Mouse (Mus musculus) CH12.LX (cell line): ENCODE data around the gene Fam20c. TPM values are rescaled to one million over a fixed set of nuclear protein-coding genes. Genes with fewer than 3 reads are reported as not detected.

Source experiments
- DNase-seq: peaks from one replicate; pipeline ENCODE4 v3.0.0-alpha.2; 2013; ENCODE audit errors: extremely low read depth
- H3K27ac ChIP-seq: 2 replicates; pipeline ENCODE4 v1.5.1; 2012; ENCODE audit warnings: low read depth, mild to moderate bottlenecking, control low read depth, moderate library complexity; ENCODE audit not compliant: insufficient read depth
- H3K27me3 ChIP-seq: replicated peaks from 2 replicates; pipeline ENCODE3; 2012; ENCODE audit warnings: inconsistent platforms
- H3K36me3 ChIP-seq, 2 experiments: replicated peaks in 1 of 2; 2 replicates each; pipeline versions ENCODE3 to v1.6.1; 2012; ENCODE audit warnings: inconsistent platforms in 1 of 2, low read length in 1 of 2, mild to moderate bottlenecking in 1 of 2, mixed read lengths in 1 of 2, moderate library complexity in 1 of 2; ENCODE audit not compliant: control insufficient read depth in 1 of 2, insufficient read depth in 1 of 2
- H3K4me1 ChIP-seq, 2 experiments: 2 replicates each; pipeline ENCODE4 v1.6.1; 2012; ENCODE audit warnings: inconsistent platforms in 1 of 2, moderate library complexity in 1 of 2; ENCODE audit not compliant: insufficient read depth in 2 of 2, control insufficient read depth in 1 of 2
- H3K4me2 ChIP-seq: 2 replicates; pipeline ENCODE4 v1.6.1; 2012; ENCODE audit warnings: low read depth, mild to moderate bottlenecking, control low read depth; ENCODE audit not compliant: poor library complexity, insufficient read depth, severe bottlenecking
- H3K4me3 ChIP-seq, 3 experiments: fragments of 150-350 bp in 1 of 3; sonication (generic) in 1 of 3; replicated peaks in 1 of 3; 2 replicates each; pipeline versions ENCODE3 to v1.5.1; 2011 to 2012; ENCODE audit warnings: low read depth in 2 of 3, low read length in 2 of 3, mild to moderate bottlenecking in 2 of 3, moderate library complexity in 2 of 3, control low read depth in 1 of 3, improper control_type of control experiment in 1 of 3, inconsistent platforms in 1 of 3, mixed read lengths in 1 of 3; ENCODE audit not compliant: poor library complexity in 1 of 3
- H3K79me2 ChIP-seq: replicated peaks from 2 replicates; pipeline ENCODE4 v1.6.1; 2012; ENCODE audit warnings: mild to moderate bottlenecking, moderate library complexity; ENCODE audit not compliant: control insufficient read depth, poor library complexity, insufficient read depth, severe bottlenecking; ENCODE audit errors: extremely low read depth
- H3K9ac ChIP-seq: 2 replicates; pipeline ENCODE4 v1.6.1; 2012; ENCODE audit warnings: low read depth, mild to moderate bottlenecking, control low read depth, moderate library complexity; ENCODE audit not compliant: insufficient read depth
- H3K9me3 ChIP-seq: replicated peaks from 2 replicates; pipeline ENCODE3; 2012; ENCODE audit warnings: low read length, inconsistent platforms, mixed read lengths
- E2F4 ChIP-seq: IDR thresholded peaks from 2 replicates; pipeline ENCODE4 v1.6.1; 2011; ENCODE audit warnings: low read depth, low read length, improper control_type of control experiment; ENCODE audit not compliant: insufficient replicate concordance
- ELF1 ChIP-seq: IDR thresholded peaks from 2 replicates; pipeline ENCODE4 v1.6.1; 2014; ENCODE audit warnings: low read depth, mild to moderate bottlenecking, inconsistent platforms, low read length, improper control_type of control experiment
- ETS1 ChIP-seq: conservative IDR thresholded peaks from 2 replicates; pipeline ENCODE4 v1.6.1; 2012; ENCODE audit warnings: low read depth, mild to moderate bottlenecking, inconsistent platforms, low read length, improper control_type of control experiment, moderate library complexity
- HCFC1 ChIP-seq: IDR thresholded peaks from 2 replicates; pipeline ENCODE4 v1.6.1; 2012; ENCODE audit warnings: low read depth, mild to moderate bottlenecking, inconsistent platforms, low read length, improper control_type of control experiment
- JUN ChIP-seq: IDR thresholded peaks from 2 replicates; pipeline ENCODE4 v1.6.1; 2011; ENCODE audit warnings: low read depth, mild to moderate bottlenecking, low read length, improper control_type of control experiment, moderate library complexity; ENCODE audit not compliant: insufficient read depth
- KAT2A ChIP-seq: IDR thresholded peaks from 2 replicates; pipeline ENCODE4 v1.6.1; 2012; ENCODE audit warnings: low read length, improper control_type of control experiment, inconsistent platforms; ENCODE audit not compliant: insufficient replicate concordance
- MAX ChIP-seq: IDR thresholded peaks from 2 replicates; pipeline ENCODE4 v1.6.1; 2011; ENCODE audit warnings: low read length, improper control_type of control experiment
- MEF2A ChIP-seq: IDR thresholded peaks from 2 replicates; pipeline ENCODE4 v1.6.1; 2014; ENCODE audit warnings: low read depth, mild to moderate bottlenecking, inconsistent platforms, low read length, improper control_type of control experiment, borderline replicate concordance
- MYC ChIP-seq: IDR thresholded peaks from 2 replicates; pipeline ENCODE4 v1.6.1; 2011; ENCODE audit warnings: low read depth, mild to moderate bottlenecking, improper control_type of control experiment, low read length
- NELFE ChIP-seq: IDR thresholded peaks from 2 replicates; pipeline ENCODE4 v1.6.1; 2011; ENCODE audit warnings: low read depth, low read length, improper control_type of control experiment
- POLR2AphosphoS2 ChIP-seq: IDR thresholded peaks from 2 replicates; pipeline ENCODE4 v1.6.1; 2011; ENCODE audit warnings: low read depth, low read length, improper control_type of control experiment
- RAD21 ChIP-seq: IDR thresholded peaks from 2 replicates; pipeline ENCODE4 v1.6.1; 2011; ENCODE audit warnings: low read depth, mild to moderate bottlenecking, low read length, improper control_type of control experiment, moderate library complexity
- SMC3 ChIP-seq: IDR thresholded peaks from 2 replicates; pipeline ENCODE4 v1.6.1; 2011; ENCODE audit warnings: low read depth, low read length, improper control_type of control experiment
- TBP ChIP-seq: conservative IDR thresholded peaks from 2 replicates; pipeline ENCODE4 v1.6.1; 2011; ENCODE audit warnings: low read depth, low read length, improper control_type of control experiment
- ZC3H11A ChIP-seq: IDR thresholded peaks from 2 replicates; pipeline ENCODE4 v1.6.1; 2012; ENCODE audit warnings: low read depth, mild to moderate bottlenecking, inconsistent platforms, low read length, improper control_type of control experiment
- ZNF384 ChIP-seq: IDR thresholded peaks from 2 replicates; pipeline ENCODE4 v1.6.1; 2012; ENCODE audit warnings: low read depth, low read length, improper control_type of control experiment, inconsistent platforms
- dilution Hi-C: fragments of 300-500 bp; cut with MboI; formaldehyde crosslinking; loops from 2 replicates; pipeline ENCODE4 v1.14.3; 2020; ENCODE audit warnings: low sequenced_read_pairs; ENCODE audit not compliant: extremely low pct_unique_long_range_greater_than_20kb, extremely low pct_ligation_motif_present
- in situ Hi-C: fragments of 300-500 bp; cut with MboI; formaldehyde crosslinking; loops from 3 replicates; pipeline ENCODE4 v1.14.3; 2019; ENCODE audit warnings: low sequenced_read_pairs, low pct_ligation_motif_present, low pct_unique_long_range_greater_than_20kb, mixed read lengths
- polyA plus RNA-seq: library from polyadenylated mRNA; unstranded; fragments of >175 nt; gene quantifications from 2 replicates; pipeline ENCODE4 v1.2.1, GENCODE M21; 2012; ENCODE audit warnings: low read depth; ENCODE audit not compliant: insufficient read length
- total RNA-seq, 2 experiments: library from RNA; depleted of rRNA; stranded (reverse); fragments of 300-350 nt in 1 of 2; fragments of >200 nt in 1 of 2; gene quantifications; 2 replicates each; pipeline ENCODE4 v1.2.3; 2012 to 2014

Gene Fam20c
- total and polyA plus RNA-seq, 3 experiments, result 0.13 to 0.84 (median 0.15) TPM

DNA sequence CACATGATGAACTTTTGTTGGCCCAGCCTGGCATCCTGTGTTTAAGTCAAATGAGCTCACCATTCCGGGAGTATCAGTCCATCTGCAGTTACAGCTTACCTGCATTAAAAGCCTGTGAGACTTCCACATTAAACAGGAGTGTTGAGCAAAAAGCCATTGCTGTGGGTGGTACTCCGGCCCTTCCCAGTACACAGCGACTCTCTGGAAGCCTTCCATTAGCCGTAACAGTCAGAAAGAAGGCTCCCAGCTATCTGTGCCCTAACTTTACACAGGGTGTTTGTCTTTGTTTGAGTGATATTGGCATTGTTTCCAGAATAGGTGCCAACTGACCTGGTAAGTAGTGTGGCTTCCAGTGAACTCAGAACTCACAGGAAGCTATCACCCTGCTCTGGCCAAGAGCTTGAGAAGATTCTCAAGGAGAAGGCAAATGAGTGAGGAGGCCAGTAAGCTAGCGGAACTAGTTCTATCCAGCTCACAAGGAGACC lies 97.0 kb downstream of the Fam20c start:
- no peak for DNase-seq
- TF ChIP-seq ZNF384, result no peak
- TF ChIP-seq SMC3, result no peak
- TF ChIP-seq, all 38 proteins: peak for 0
- Histone ChIP-seq H3K4me3 (no peak overlapping the region), H3K9me3 (peaks cover 6% of the 10 kb centered on the region), H3K4me2 (no peak overlapping the region), H3K27me3 (peaks cover 2% of the 10 kb centered on the region), H3K4me1 (no peaks in the 10 kb centered on the region), H3K36me3 (no peaks in the 10 kb centered on the region), H3K79me2 (no peaks in the 10 kb centered on the region), H3K9ac (no peak overlapping the region), H3K27ac (no peak overlapping the region)
- in situ Hi-C loops, result no loop called here
- dilution Hi-C loops, result no loop called here

- Histone ChIP-seq H3K27ac (no peak overlapping the region), H3K9me3 (peaks cover 6% of the 10 kb centered on the region), H3K9ac (no peak overlapping the region), H3K79me2 (no peaks in the 10 kb centered on the region), H3K36me3 (no peaks in the 10 kb centered on the region), H3K4me3 (no peak overlapping the region), H3K27me3 (peaks cover 2% of the 10 kb centered on the region), H3K4me2 (no peak overlapping the region), H3K4me1 (no peaks in the 10 kb centered on the region)
- in situ Hi-C loops (no loop called here), dilution Hi-C loops (no loop called here)
- TF ChIP-seq POLR2AphosphoS2 (no peak), E2F4 (no peak), ELF1 (no peak), ZNF384 (no peak), ZC3H11A (no peak), JUN (no peak), KAT2A (no peak), MEF2A (no peak), RAD21 (no peak), HCFC1 (no peak), NELFE (no peak), MAX (no peak), ETS1 (no peak), MYC (no peak), TBP (no peak)
- no peak for DNase-seq
Observed at GRCm38 (mm10) chr5:138852151-138852550, 97.8 kb downstream of the Fam20c start.
